Mouse (Mus musculus) heart, adult 2 months (tissue): ENCODE measurements around the gene Mrpl1.

Experiments
- CTCF ChIP-seq: fragments of 200-600 bp; IDR thresholded peaks from 2 replicates; pipeline ENCODE4 v1.8.1; 2022; ENCODE audit warnings: antibody characterized with exemption, mild to moderate bottlenecking, moderate library complexity
- EP300 ChIP-seq: fragments of 200-500 bp; IDR thresholded peaks from 2 replicates; pipeline ENCODE4 v1.6.1; 2011; ENCODE audit warnings: low read depth, low read length, control low read depth; ENCODE audit not compliant: insufficient read depth
- POLR2A ChIP-seq: fragments of 200-500 bp; IDR thresholded peaks from 2 replicates; pipeline ENCODE4 v1.6.1; 2011; ENCODE audit warnings: mild to moderate bottlenecking, low read depth, low read length, control low read depth; ENCODE audit not compliant: insufficient read depth

DNA sequence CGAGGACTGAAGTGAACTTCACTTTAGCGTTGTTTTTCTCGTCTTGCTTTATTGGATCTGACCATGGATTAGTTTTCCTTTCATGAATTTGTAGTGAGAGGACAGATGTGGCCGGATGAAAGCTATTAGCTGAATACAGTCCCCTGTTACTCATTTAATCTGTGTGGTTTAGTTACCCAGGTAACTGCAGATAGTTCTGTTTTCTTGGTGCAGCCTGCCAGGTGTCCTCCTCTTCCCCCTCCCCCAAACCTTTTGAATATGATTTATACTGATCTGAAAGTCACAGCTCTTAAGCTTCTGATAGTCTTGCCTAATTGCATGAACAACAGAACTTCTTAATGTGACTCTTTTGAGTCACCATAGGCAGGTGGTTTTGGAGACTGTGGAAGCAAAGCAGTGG lies 10.2 kb downstream of the Mrpl1 start:
- TF ChIP-seq CTCF, result no peak
- TF ChIP-seq POLR2A, result no peak
- no peak for TF ChIP-seq EP300
